Mouse (Mus musculus) lung, adult 2 months (tissue): ENCODE data around the gene Rragc. TPM values are rescaled to one million over a fixed set of nuclear protein-coding genes. Genes with fewer than 3 reads are reported as not detected.
"Not testable (repeated sequence)": the region's sequence is repeated elsewhere in the genome, so short reads cannot be mapped to it uniquely, and the experiment has no call there.

Experiments used
- DNase-seq: peaks from one replicate; pipeline ENCODE4 v3.0.0; 2022
- H3K4me1 ChIP-seq: fragments of 200-500 bp; 2 replicates; pipeline ENCODE4 v1.6.1; 2011; ENCODE audit warnings: low read length; ENCODE audit not compliant: control insufficient read depth, insufficient read depth
- H3K4me3 ChIP-seq: fragments of 200-500 bp; replicated peaks from 2 replicates; pipeline ENCODE3; 2011; ENCODE audit warnings: low read depth, mild to moderate bottlenecking, control low read depth, low read length; ENCODE audit errors: extremely low read depth
- CTCF ChIP-seq: fragments of 200-500 bp; IDR thresholded peaks from 2 replicates; pipeline ENCODE4 v1.5.1; 2011; ENCODE audit warnings: mild to moderate bottlenecking, low read length, control low read depth; ENCODE audit not compliant: insufficient read depth
- POLR2A ChIP-seq: fragments of 200-500 bp; IDR thresholded peaks from 2 replicates; pipeline ENCODE4 v1.6.1; 2011; ENCODE audit warnings: low read depth, mild to moderate bottlenecking, control low read depth, low read length, borderline replicate concordance; ENCODE audit errors: extremely low read depth
- WGBS: fragments of 180-500 bp; shearing (Covaris S2); methylation state at CpG from one replicate; pipeline ENCODE4 v1.1.7; 2018; 5-methylcytosine and 5-hydroxymethylcytosine counted together
- polyA plus RNA-seq: library from polyadenylated mRNA; depleted of rRNA; stranded (reverse); fragments of >200 nt; gene quantifications from 2 replicates; pipeline ENCODE4 v1.2.3, GENCODE M21; 2012

Rragc gene
- polyA plus RNA-seq, 1 experiment, result 49.6 TPM

- TF ChIP-seq CTCF, result no peak
- TF ChIP-seq POLR2A, result peak; percentile 47; the same call in 1 of the 2 replicates
- DNase-seq, result no peak
- peak within 1 kb of the TSS; percentile 95 for H3K4me3 ChIP-seq
- H3K4me1 ChIP-seq, result peaks cover 16% of the 10 kb centered on the region
- WGBS, result under 1% methylated on average over 62 of the region's 63 CpGs
Measured at GRCm38 (mm10) chr4:123917548-123918140, 398 bp downstream of the Rragc start, which contains the start of gene 4930535I16Rik. Gene 4930535I16Rik (minus strand): TSS chr4:123918022.

DNA sequence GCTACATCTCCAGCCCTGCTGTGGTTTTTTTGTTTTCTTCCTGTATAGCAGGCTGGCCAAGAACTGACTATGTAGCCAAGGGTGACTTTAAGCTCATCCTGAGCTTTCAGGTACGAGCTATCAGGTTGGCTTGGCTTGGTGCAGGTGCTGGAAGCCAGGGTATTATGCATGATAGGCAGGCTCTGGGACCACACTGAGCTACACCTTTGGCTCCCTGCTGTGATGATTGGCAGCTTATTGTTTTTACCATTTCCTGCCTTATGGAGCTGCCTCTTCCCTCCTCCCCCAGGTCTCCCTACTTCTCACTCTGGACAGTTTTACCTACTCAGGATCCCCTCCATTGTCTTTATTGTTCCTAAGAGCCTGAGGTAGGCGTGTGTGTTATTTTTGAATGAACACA, 1.6 kb downstream of the Rragc start:
- Histone ChIP-seq H3K4me1 (peaks cover 16% of the 10 kb centered on the region), H3K4me3 (peak overlapping the region; percentile 32)
- no peak for DNase-seq
- TF ChIP-seq POLR2A, result no peak
- no peak for TF ChIP-seq CTCF
- 54% methylated on average over 2 of the region's 2 CpGs for WGBS

DNA sequence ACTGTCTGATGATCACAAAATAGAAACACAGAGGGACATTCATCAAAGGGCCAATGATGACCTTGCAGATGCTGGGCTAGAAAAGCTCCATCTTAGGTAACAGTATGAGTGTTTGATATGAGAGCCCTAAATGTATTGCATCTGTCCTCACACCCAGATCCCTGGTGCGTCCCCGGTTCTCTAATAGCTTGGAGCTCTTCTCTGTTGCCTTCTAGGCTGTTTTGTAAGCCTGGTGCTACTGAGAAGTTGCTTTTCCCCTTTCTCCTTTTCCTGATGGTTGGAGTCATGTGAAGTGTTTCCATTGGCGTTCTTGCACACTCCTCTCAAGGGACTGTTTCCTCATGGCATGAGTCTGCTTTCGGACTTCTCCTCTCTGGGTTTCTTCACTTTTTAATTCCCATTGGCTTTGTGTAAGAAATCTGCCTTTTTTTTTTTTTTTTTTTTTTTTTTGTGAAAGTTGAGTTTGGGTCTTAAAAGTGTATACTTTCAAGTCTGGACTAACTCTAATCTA, 3.9 kb downstream of the Rragc start:
- no peak for DNase-seq

GRCm38 (mm10) chr4:123927961-123928360, 10.7 kb downstream of the Rragc start:
- H3K4me3 ChIP-seq, result no peak overlapping the region
- DNase-seq, result no peak
- H3K4me1 ChIP-seq, result no peaks in the 10 kb centered on the region
- TF ChIP-seq CTCF (no peak), POLR2A (no peak)

More for the DNA sequence above, 3.9 kb downstream of the Rragc start:
- H3K4me3 ChIP-seq, result no peak overlapping the region
- H3K4me1 ChIP-seq, result peaks cover 16% of the 10 kb centered on the region
- 78% methylated on average over 4 of the region's 4 CpGs for WGBS
- no peak for TF ChIP-seq CTCF
- no peak for TF ChIP-seq POLR2A

DNA sequence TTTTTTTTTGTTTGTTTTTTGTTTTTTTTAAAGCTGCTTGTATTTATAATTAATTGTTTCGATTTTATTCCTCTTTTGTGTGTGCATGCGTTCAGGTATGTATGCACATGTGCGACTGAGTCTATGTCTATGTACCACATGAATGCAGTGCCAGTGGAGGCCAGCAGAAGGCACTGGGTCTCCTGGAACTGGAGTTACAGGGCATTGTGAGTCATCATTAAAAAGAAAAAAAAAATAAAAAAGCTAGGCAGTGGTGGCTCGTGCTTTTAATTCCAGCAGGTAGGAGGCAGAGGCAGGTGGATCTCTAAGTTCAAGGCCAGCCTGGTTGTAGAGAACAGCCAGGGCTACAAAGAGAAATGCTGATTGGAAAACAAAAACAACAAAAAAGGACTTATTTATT, 12.7 kb downstream of the Rragc start:
- DNase-seq, result no peak
- TF ChIP-seq POLR2A, result no peak
- no peak for TF ChIP-seq CTCF
- WGBS, result 94% methylated on average over 4 of the region's 4 CpGs
- H3K4me1 ChIP-seq, result no peaks in the 10 kb centered on the region
- no peak overlapping the region for H3K4me3 ChIP-seq

- TF ChIP-seq POLR2A, result no peak
- WGBS, result 86% methylated on average over 4 of the region's 4 CpGs
- no peak for DNase-seq
Measured at GRCm38 (mm10) chr4:123934306-123934705, 17.1 kb downstream of the Rragc start.

GRCm38 (mm10) chr4:123936059-123936458, 18.8 kb downstream of the Rragc start:
- no peak for TF ChIP-seq POLR2A
- TF ChIP-seq CTCF, result no peak
- DNase-seq, result no peak
- no peak overlapping the region for H3K4me3 ChIP-seq
- no peaks in the 10 kb centered on the region for H3K4me1 ChIP-seq
- WGBS, result 91% methylated on average over 7 of the region's 7 CpGs

More at GRCm38 (mm10) chr4:123934306-123934705, 17.1 kb downstream of the Rragc start:
- Histone ChIP-seq H3K4me1 (no peaks in the 10 kb centered on the region), H3K4me3 (no peak overlapping the region)

GRCm38 (mm10) chr4:123939838-123940237, 22.6 kb downstream of the Rragc start:
- H3K4me3 ChIP-seq, result no peak overlapping the region
- 4% methylated on average over 4 of the region's 4 CpGs for WGBS
- peak; percentile 67 for DNase-seq
- TF ChIP-seq CTCF (peak; percentile 38), POLR2A (no peak)
- no peaks in the 10 kb centered on the region for H3K4me1 ChIP-seq

GRCm38 (mm10) chr4:123940878-123941277, 23.6 kb downstream of the Rragc start:
- not testable (repeated sequence) for H3K4me3 ChIP-seq, H3K4me1 ChIP-seq, DNase-seq
- WGBS, result 53% methylated on average over 7 of the region's 7 CpGs

DNA sequence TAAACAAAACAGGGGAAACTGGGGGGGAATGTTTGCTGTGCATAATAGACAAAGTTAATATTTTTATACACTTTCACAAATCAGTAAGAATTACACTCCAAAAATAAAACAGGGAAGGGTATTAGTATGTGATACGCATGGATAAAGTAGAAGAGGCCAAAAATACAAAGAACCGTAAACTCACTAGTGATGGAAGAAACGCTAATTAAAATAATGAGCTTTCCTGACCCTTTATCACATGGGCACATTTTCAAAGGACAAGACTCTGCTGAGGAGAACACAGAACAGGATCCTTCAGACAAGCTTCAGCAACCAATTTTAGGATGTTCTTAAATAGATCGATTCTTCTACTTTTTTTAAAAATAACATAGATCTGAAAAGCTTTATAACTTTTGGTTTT, 29.5 kb downstream of the Rragc start:
- H3K4me3 ChIP-seq, result no peak overlapping the region
- H3K4me1 ChIP-seq, result no peaks in the 10 kb centered on the region
- no peak for DNase-seq
- 74% methylated on average over 4 of the region's 4 CpGs for WGBS
- TF ChIP-seq POLR2A, result no peak
- no peak for TF ChIP-seq CTCF
